Mouse (Mus musculus): Measurements from ENCODE around the gene Atl1.

The Atl1 gene

GRCm38 (mm10) chr12:69892371-69893251 lies at the start of gene Atl1, which contains the start of gene Map4k5:
Atl1 (plus strand) TSS chr12:69892614.
Map4k5 (minus strand) TSS chr12:69893200.
- peak; percentile 93 for DNase-seq

DNA sequence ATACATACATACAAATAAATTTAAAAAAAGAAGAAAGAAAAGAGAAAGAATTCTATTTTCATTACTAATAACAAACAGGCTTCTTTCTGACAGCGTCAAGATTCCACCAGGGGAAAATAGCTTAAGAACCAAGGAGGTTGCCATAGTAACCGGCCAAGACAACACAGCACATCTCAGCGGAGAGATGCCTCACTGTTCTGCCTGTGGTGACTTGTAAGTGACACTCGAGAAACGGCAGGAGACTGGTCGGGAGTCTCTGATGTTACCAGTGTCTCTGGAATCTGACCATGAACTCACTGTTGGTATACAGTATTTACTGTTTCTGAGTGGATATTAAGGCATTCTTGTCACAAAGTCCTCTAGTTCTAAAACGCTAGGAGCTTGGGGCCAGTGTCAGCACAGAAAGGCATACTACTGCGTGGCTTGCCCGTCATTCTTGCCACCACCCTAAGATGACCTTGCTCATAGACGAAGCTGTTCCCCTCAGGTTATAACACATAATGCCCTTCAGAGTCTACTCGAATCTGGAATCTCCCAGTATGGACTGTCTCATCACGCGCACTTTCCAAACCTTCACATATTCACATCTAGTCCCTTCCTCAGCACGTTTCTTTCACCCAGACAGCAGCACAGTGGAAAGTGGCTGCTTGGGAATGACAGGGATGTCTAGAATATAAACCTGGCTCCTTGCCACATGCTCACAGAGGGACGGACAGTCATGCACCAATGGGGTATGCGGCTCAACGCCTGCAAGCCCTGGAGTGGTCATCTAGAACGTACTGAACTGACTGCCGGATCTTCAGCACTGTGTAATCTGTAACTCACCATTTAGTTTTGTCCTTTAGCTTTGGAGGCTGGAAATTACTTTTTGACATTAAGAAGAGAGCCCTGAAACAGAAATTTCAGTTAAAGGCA lies 48.6 kb upstream of the Atl1 start:
- no peak for DNase-seq

- DNase-seq = no peak
Measured at GRCm38 (mm10) chr12:69845722-69846121, 46.7 kb upstream of the Atl1 start.

DNA sequence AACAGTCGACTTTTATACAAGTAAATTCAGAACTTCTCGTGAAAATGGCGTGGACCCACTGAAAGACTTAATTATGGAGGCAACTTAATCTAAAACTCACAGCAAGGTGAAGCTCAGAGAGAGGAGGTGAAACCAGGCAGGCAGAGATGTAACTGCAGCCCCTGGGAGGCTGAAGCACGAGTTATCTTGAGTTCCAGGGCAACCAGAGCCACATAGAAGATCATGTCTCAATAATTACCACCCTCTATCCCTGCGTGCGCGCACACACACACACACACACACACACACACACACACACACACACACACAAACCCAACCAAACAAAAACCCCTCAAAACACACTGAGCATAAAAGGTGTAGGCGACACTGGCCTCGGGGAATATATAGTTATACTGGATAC lies 45.9 kb upstream of the Atl1 start:
- no peak for DNase-seq

- no peak for DNase-seq
Measured at GRCm38 (mm10) chr12:69848083-69848878, 44.1 kb upstream of the Atl1 start.

DNA sequence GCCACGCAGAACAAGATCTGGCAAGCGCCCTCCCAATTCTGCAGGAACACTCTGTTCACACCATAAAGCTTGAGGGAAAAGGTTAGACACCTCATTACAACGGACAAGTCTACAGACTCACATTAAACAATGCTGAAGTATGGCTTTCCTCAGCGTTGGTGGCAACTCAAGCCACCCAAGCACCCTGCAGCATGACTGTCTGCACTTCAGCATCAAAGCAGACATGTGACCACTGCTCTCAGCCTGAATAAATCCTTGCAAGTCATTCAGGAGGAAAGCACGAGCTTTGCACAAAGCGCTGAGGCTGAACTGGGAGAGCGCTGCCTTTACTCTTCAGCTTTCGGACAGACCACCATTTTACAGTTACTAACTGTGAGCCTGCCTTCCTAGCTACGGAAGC lies 40.1 kb upstream of the Atl1 start:
- DNase-seq = no peak

GRCm38 (mm10) chr12:69853387-69853786 lies 39.0 kb upstream of the Atl1 start:
- no peak for DNase-seq

- DNase-seq = no peak
Measured at GRCm38 (mm10) chr12:69853942-69854341, 38.5 kb upstream of the Atl1 start.

DNA sequence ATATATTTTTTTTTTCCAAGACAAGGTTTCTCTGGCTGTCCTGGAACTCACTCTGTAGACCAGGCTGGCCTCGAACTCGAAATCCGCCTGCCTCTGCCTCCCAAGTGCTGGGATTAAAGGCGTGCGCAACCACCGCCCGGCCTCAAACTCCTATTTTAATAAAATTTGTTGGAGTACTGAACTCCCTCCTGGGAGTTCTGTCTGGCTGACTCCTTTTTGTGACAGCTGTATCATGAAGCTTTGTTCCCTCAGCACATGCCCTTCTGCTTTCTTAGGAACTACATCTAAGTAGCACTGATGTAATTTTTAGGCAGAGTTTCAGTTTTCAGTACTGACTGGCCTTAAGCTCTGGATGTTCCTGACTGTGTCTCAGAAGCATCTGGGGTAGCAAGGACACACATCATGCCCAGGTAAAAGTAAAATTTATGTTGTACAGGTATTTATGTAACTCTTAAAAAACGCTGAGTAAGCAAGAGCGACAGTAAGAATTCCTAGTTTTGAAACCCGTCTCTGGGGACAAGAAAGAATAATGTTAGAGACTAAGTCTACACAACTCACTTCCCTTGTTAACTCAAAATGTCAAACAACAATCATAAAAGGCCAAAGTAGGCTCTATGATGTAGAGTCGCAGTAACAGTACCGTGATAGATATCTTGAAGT lies 36.6 kb upstream of the Atl1 start:
- DNase-seq = no peak

GRCm38 (mm10) chr12:69856398-69856797 lies 36.0 kb upstream of the Atl1 start:
- no peak for DNase-seq

- DNase-seq = no peak
Measured at GRCm38 (mm10) chr12:69857597-69857996, 34.8 kb upstream of the Atl1 start.

GRCm38 (mm10) chr12:69858847-69859246 lies 33.6 kb upstream of the Atl1 start:
- DNase-seq = no peak

DNA sequence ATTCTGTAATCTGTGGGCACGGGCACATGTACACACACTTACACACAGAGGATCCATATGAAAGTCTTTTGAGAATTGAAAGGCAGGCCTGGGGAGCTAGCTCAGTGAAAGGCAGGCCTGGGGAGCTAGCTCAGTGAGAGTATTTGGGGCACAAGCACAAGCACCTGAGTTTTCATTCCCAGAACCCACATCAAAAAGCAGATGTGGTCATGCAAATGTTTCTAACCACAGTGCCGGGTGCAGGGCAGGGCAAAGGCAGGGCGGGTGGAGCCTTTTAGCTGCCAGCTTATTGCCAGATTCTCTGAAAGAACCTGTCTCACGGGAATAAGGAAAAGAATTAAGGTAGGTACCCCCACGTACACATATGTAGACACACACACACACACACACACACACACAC lies 28.9 kb upstream of the Atl1 start:
- no peak for DNase-seq

DNA sequence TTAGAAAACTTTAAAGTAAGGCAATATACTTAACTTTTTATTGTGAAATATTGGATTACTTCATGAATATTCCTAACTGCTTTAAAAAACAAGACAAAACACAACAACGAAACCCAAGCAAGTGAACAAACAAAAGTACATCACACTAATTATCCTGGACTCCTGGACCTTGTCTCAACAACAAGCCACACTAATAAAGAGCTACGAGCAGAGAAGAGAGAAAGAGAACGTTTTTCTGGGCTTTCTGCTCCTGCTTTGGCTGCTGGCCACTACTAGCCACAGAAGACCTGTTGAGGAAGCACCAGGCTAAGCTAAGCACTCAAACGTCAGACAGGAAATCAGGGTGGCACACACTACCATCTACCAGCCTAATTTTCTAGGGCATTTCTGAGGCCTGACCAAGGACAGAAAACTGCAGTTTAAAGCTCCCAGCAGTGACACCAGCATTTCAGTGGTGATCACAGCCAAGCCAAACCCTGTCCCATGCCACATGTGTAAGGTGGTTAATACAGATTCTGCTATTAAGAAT lies 28.2 kb upstream of the Atl1 start:
- no peak for DNase-seq

- DNase-seq = no peak
Measured at GRCm38 (mm10) chr12:69867338-69867737, 25.1 kb upstream of the Atl1 start.

DNA sequence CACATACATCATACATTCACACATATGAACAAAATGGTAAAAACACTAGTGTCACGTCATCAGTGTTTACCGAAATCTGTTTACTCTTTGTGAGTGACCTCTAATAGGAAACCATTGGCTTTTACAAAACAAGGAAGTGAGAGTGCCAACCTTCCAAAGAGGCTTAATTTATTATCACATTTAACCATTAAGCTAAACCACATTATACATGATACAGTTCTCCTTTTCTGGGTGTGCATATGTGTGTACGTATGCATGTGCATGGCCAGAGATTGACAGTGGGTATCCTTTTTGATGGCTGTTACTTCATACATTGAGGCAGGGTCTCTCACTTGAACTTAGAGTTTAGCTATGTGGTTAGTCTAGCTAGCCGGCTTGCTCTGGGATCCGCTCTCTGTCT lies 20.8 kb upstream of the Atl1 start:
- no peak for DNase-seq

DNA sequence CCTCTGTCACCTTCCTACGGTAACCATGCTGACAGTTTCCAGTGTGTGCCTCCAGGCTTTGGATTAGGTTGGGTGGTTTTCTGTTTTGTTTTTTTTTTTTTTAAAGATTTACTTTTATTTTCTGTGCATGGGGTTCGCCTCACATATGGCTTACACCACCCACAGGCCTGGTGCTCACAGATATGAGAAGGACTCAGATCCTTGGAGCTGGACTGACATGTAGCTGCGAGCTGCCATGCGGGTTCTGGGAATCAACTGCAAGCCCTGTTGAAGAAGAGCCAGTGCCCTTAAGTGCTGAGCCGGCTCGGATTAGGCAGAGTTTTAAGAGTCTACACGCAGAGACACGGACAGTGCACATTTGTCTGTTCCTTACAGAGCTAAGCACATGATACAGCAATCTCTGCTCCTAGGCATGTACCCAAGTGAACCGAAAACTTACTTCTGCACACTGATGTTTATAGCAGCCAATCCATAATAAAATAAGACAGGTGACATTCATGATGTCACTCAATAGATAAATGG lies 14.5 kb upstream of the Atl1 start:
- DNase-seq = no peak

DNA sequence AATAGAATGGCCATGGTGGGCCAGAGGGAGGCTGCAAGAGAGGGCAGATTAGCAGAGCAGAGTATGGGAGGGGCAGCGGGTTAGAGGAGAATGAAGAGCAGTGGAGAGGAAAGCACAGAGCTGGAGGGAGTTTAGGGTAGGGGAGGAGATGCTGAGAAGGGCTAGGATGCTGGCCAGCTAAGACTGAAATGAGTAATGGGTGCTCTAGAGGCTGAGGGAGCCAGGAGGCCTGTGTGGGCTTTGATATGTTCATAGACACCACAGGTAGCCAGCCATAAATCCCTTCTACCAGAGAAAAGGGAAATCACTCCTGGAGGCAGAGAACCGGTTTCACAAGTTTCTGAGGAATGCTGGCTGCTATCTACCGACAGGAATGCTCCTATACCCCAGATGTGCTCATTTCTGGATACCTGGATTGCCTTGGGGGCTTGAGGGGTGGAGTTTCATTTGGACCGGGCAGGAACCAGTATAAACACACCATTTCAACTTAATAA lies 13.2 kb upstream of the Atl1 start:
- DNase-seq = no peak

DNA sequence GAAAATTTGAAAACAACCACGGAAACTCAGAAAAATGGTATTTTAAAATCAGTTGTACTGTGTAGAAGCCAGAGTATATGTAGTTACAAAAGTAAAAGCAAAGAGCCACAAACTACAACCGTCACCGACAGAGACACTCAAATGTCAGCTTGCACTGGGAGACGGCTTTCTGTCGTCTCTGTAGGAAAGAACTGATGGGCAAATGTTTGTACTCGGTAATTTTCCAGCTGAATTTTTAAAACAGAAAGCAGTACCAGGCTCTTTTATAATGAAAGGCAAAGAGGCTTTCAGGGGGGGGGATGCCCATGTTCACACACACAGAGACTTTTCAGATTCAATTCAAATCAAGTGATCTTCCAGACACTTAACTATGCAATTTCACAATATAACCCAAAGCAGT lies 12.7 kb upstream of the Atl1 start:
- no peak for DNase-seq

- no peak for DNase-seq
Measured at GRCm38 (mm10) chr12:69881198-69881905, 11.1 kb upstream of the Atl1 start.

DNA sequence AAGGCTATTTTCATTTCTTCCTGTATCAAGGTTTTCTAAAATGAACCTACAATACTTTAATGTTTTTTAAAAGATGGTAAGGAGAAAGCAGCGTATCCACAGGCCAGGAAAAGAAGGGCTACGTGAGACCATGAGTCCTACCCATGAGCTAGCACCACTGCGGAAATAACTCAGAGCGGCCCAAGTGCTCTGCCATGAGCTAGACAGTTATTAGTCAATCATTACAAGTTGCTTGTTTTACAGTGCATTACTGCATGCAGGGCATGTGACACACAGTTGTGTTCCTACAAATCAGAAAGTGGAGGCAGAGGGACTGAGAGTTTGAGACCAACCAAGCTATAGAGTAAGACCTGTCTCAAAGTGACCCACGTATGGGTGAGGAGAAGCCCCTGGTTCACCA lies 8.4 kb upstream of the Atl1 start:
- DNase-seq = no peak

All from right cerebral cortex, postnatal 14 days (tissue).